Mouse (Mus musculus) thymus, adult 2 months (tissue): ENCODE measurements around the gene Agpat2.

ENCODE experiments used
- CTCF ChIP-seq: fragments of 200-500 bp; IDR thresholded peaks from 2 replicates; pipeline ENCODE4 v1.5.1; 2012; ENCODE audit warnings: mild to moderate bottlenecking, control low read depth, low read length, moderate library complexity, borderline replicate concordance; ENCODE audit not compliant: control insufficient read depth, poor library complexity, insufficient read depth; ENCODE audit errors: extremely low read depth
- POLR2A ChIP-seq: fragments of 200-500 bp; IDR thresholded peaks from 2 replicates; pipeline ENCODE4 v1.6.1; 2012; ENCODE audit warnings: mild to moderate bottlenecking, low read length, control low read depth, moderate library complexity; ENCODE audit not compliant: control insufficient read depth, poor library complexity, insufficient read depth; ENCODE audit errors: extremely low read depth

DNA sequence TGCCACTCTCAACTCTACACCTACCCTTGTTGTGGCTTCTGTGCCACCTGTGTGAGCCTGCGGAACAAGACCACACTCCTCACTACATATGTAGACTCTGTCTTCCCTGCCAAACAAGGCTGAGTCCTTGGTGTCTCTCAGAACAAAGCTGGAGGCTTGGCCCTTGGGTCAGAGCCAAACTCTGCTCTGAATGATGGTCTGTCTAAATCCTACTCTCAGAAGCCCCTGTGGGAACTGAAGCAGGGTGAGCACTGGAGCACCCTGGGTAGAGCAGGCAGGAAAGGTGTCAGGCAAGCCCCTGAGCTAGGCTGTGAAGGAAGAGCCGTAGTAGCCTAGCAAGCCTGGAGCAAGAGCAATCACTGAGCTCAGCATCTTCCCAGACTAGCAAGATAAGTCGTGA lies 54.0 kb downstream of the Agpat2 start:
- TF ChIP-seq CTCF (no peak), POLR2A (no peak)
